In genomic region chr11:67020948-67021347, GRCm38 (mm10) we compare ENCODE assay signal across 8 mouse cellular contexts. TPM values are rescaled to one million over a fixed set of nuclear protein-coding genes. Genes with fewer than 3 reads are reported as not detected.
A peak's percentile ranks its signal among the peaks of the same experiment; 100 is the strongest.
DNase-seq lines count a peak whose midpoint lies in the region; ATAC-seq lines count a peak whose summit lies in the region.

No protein-coding gene starts in this region.

- H3K27me3 ChIP-seq in hindbrain, embryonic 14.5 days (ENCODE audit: control insufficient read depth, insufficient read depth, low read length): peaks cover 9% of the 10 kb centered on the region

- H3K4me2 ChIP-seq in hindbrain, embryonic 14.5 days (replicated peaks): peak overlapping the region; percentile 33

- H3K4me3 ChIP-seq in hindbrain, embryonic 14.5 days (replicated peaks; ENCODE audit: low read length): no peak overlapping the region

- H3K36me3 ChIP-seq in hindbrain, embryonic 14.5 days (replicated peaks; ENCODE audit: control insufficient read depth, insufficient read depth): no peaks in the 10 kb centered on the region

- 2% methylated on average over 12 of the region's 12 CpGs for WGBS in hindbrain, embryonic 14.5 days

- peaks cover 12% of the 10 kb centered on the region for H3K4me1 ChIP-seq in hindbrain, embryonic 14.5 days (replicated peaks; ENCODE audit: control insufficient read depth, insufficient read depth, low read length)

- no peak overlapping the region for H3K27ac ChIP-seq in hindbrain, embryonic 14.5 days

- H3K9me3 ChIP-seq in hindbrain, embryonic 14.5 days (ENCODE audit: control insufficient read depth, low read length): no peaks in the 10 kb centered on the region

- DNase-seq in Muller cell, postnatal 12 days (ENCODE audit: inconsistent ontology term): peak; percentile 49
- peak; percentile 50 for DNase-seq in cerebellum, adult 9-11 months
- DNase-seq in frontal cortex, postnatal 36 days (ENCODE audit: low spot score in 2 of 2): peak; percentile 53 to 55
- DNase-seq in hindbrain, embryonic 14.5 days (ENCODE audit: low spot score): peak; percentile 82
- peak; percentile 27 to 74 for DNase-seq in left cerebral cortex, postnatal 10 days (ENCODE audit: extremely low spot score in 1 of 2, low spot score in 2 of 2)
- DNase-seq in right cerebral cortex, postnatal 4 days: peak; percentile 73

- peak; percentile 48; the same call in 1 of the 2 replicates for ATAC-seq in hindbrain, embryonic 14.5 days (ENCODE audit: low FRiP score)
- peak; percentile 43; the same call in 1 of the 2 replicates for ATAC-seq in megakaryocyte-erythroid progenitor cell, adult 5-6 weeks (replicated peaks; ENCODE audit: low FRiP score, low TSS enrichment, poor library complexity, severe bottlenecking)
- no peak for ATAC-seq in erythroid progenitor cell, adult 5-6 weeks (replicated peaks; ENCODE audit: low FRiP score, poor library complexity, severe bottlenecking)

- no peak overlapping the region for H3K9ac ChIP-seq in hindbrain, embryonic 14.5 days

- intact Hi-C loops in left cerebral cortex, postnatal 10 days (cut with DNase I): loop anchor here (2.0 kb wide), 2 partner anchors 36 to 114 kb away; no protein-coding TSS in a partner anchor

RNA-seq across cellular contexts. Expression of gene Tmem220, which starts 4.0 kb away (rescaled TPM):
- 0.59 and 1.1 TPM in 2 replicates for polyA plus RNA-seq in hindbrain, embryonic 14.5 days (2014; fragmentation: Nextera tagmentation; extraction: Ambion mirVana)
- under 1 TPM; 0.43 to 0.51 TPM for total RNA-seq in left cerebral cortex, postnatal 10 days (2021)
- 1.0 TPM in 1 of 2 replicates, not detected in the other for total RNA-seq in megakaryocyte-erythroid progenitor cell, adult 5-6 weeks (2014; fragmentation: Nextera tagmentation)
- 1.1 TPM in 1 of 2 replicates, not detected in the other for total RNA-seq in megakaryocyte-erythroid progenitor cell, adult 5-6 weeks (2017)
- 2.9 and 3.8 TPM in 2 replicates for total RNA-seq in erythroid progenitor cell, adult 5-6 weeks (2015; ENCODE audit: low replicate concordance)
- total RNA-seq in erythroid progenitor cell, adult 5-6 weeks (2017; ENCODE audit: low replicate concordance): 1.3 TPM in 1 of 2 replicates, not detected in the other

RNA-seq across cellular contexts. Expression of gene Adprm, which starts 31.4 kb away (rescaled TPM):
- polyA plus RNA-seq in hindbrain, embryonic 14.5 days (2014; fragmentation: Nextera tagmentation; extraction: Ambion mirVana): 32.4 and 37.0 TPM in 2 replicates
- 10 to 100 TPM; 23.0 to 26.1 TPM for total RNA-seq in left cerebral cortex, postnatal 10 days (2021)
- total RNA-seq in megakaryocyte-erythroid progenitor cell, adult 5-6 weeks (2014; fragmentation: Nextera tagmentation): 11.0 and 25.4 TPM in 2 replicates
- total RNA-seq in megakaryocyte-erythroid progenitor cell, adult 5-6 weeks (2017): 12.7 and 17.2 TPM in 2 replicates
- 5.0 and 34.8 TPM in 2 replicates for total RNA-seq in erythroid progenitor cell, adult 5-6 weeks (2015; ENCODE audit: low replicate concordance)
- total RNA-seq in erythroid progenitor cell, adult 5-6 weeks (2017; ENCODE audit: low replicate concordance): 3.2 and 8.5 TPM in 2 replicates

RNA-seq across cellular contexts. Expression of gene Sco1, which starts 31.5 kb away (rescaled TPM):
- 10.2 and 11.7 TPM in 2 replicates for polyA plus RNA-seq in hindbrain, embryonic 14.5 days (2014; fragmentation: Nextera tagmentation; extraction: Ambion mirVana)
- total RNA-seq in left cerebral cortex, postnatal 10 days (2021): 1 to 10 TPM; 8.3 to 8.9 TPM
- 5.1 and 11.9 TPM in 2 replicates for total RNA-seq in megakaryocyte-erythroid progenitor cell, adult 5-6 weeks (2014; fragmentation: Nextera tagmentation)
- total RNA-seq in megakaryocyte-erythroid progenitor cell, adult 5-6 weeks (2017): 27.2 and 30.7 TPM in 2 replicates
- total RNA-seq in erythroid progenitor cell, adult 5-6 weeks (2015; ENCODE audit: low replicate concordance): 2.5 TPM in 1 of 2 replicates, not detected in the other
- total RNA-seq in erythroid progenitor cell, adult 5-6 weeks (2017; ENCODE audit: low replicate concordance): 2.2 and 2.9 TPM in 2 replicates

RNA-seq across cellular contexts. Expression of gene Myh3, which starts 57.2 kb away (rescaled TPM):
- 0.17 and 0.23 TPM in 2 replicates for polyA plus RNA-seq in hindbrain, embryonic 14.5 days (2014; fragmentation: Nextera tagmentation; extraction: Ambion mirVana)
- 1 to 10 TPM; 3.3 TPM for total RNA-seq in left cerebral cortex, postnatal 10 days (2021)
- total RNA-seq in megakaryocyte-erythroid progenitor cell, adult 5-6 weeks (2014; fragmentation: Nextera tagmentation): not detected in 2 replicates
- not detected in 2 replicates for total RNA-seq in megakaryocyte-erythroid progenitor cell, adult 5-6 weeks (2017)
- not detected in 2 replicates for total RNA-seq in erythroid progenitor cell, adult 5-6 weeks (2015; ENCODE audit: low replicate concordance)
- total RNA-seq in erythroid progenitor cell, adult 5-6 weeks (2017; ENCODE audit: low replicate concordance): not detected in 2 replicates
